Mouse (Mus musculus): ENCODE measurements around the gene Pbld2. TPM values are rescaled to one million over a fixed set of nuclear protein-coding genes. Genes with fewer than 3 reads are reported as not detected.

Pbld2 gene
- polyA plus RNA-seq, 1 experiment from 2014 or later: 0.42 TPM

- Histone ChIP-seq H3K27ac (no peak overlapping the region), H3K4me1 (replicated peaks) (peaks cover 10% of the 10 kb centered on the region; the same call in 1 of the 2 replicates), H3K9me3 (replicated peaks) (no peaks in the 10 kb centered on the region), H3K27me3 (peaks cover 47% of the 10 kb centered on the region), H3K4me3 (peak overlapping the region; percentile 57), H3K36me3 (no peaks in the 10 kb centered on the region), H3K4me2 (peak overlapping the region; percentile 96), H3K9ac (peak overlapping the region; percentile 54)
- ATAC-seq (replicated peaks; ENCODE audit: insufficient number of reproducible peaks, insufficient read depth, low FRiP score, low read depth): peak; percentile 64
- under 1% methylated on average over 62 of the region's 62 CpGs for WGBS
Measured at GRCm38 (mm10) chr10:63099941-63100562, 75.9 kb downstream of the Pbld2 start.

GRCm38 (mm10) chr10:63100657-63101056 is 76.5 kb downstream of the Pbld2 start:
- peaks cover 47% of the 10 kb centered on the region for H3K27me3 ChIP-seq
- ATAC-seq (replicated peaks; ENCODE audit: insufficient number of reproducible peaks, insufficient read depth, low FRiP score, low read depth): no peak
- H3K9ac ChIP-seq: peak overlapping the region; percentile 54
- H3K4me1 ChIP-seq (replicated peaks): peaks cover 10% of the 10 kb centered on the region; the same call in 1 of the 2 replicates
- H3K27ac ChIP-seq: no peak overlapping the region
- 23% methylated on average over 9 of the region's 9 CpGs for WGBS
- no peaks in the 10 kb centered on the region for H3K9me3 ChIP-seq (replicated peaks)
- peak overlapping the region; percentile 96 for H3K4me2 ChIP-seq
- no peaks in the 10 kb centered on the region for H3K36me3 ChIP-seq
- H3K4me3 ChIP-seq: peak overlapping the region; percentile 57

Other genes starting within 250 kb of the Pbld2 start
- gene Ccar1, start 232.0 kb upstream of the Pbld2 start, polyA plus RNA-seq (2015; fragmentation: Nextera tagmentation; extraction: Ambion mirVana): 75.9 and 84.1 TPM in 2 replicates
- gene Tet1, start 115.3 kb upstream of the Pbld2 start, polyA plus RNA-seq (2015; fragmentation: Nextera tagmentation; extraction: Ambion mirVana): 25.6 and 26.9 TPM in 2 replicates
- 12.0 and 13.1 TPM in 2 replicates for gene Slc25a16, start 103.7 kb upstream of the Pbld2 start, polyA plus RNA-seq (2015; fragmentation: Nextera tagmentation; extraction: Ambion mirVana)
- gene Dna2, start 77.3 kb upstream of the Pbld2 start, polyA plus RNA-seq (2015; fragmentation: Nextera tagmentation; extraction: Ambion mirVana): 10.1 and 13.4 TPM in 2 replicates
- 15.0 and 17.4 TPM in 2 replicates for gene Rufy2, start 44.1 kb upstream of the Pbld2 start, polyA plus RNA-seq (2015; fragmentation: Nextera tagmentation; extraction: Ambion mirVana)
- 58.1 and 64.8 TPM in 2 replicates for gene Hnrnph3, start 98 bp upstream of the Pbld2 start, polyA plus RNA-seq (2015; fragmentation: Nextera tagmentation; extraction: Ambion mirVana)
- 0.64 and 0.67 TPM in 2 replicates for gene Pbld1, start 35.8 kb downstream of the Pbld2 start, polyA plus RNA-seq (2015; fragmentation: Nextera tagmentation; extraction: Ambion mirVana)
- gene Atoh7, start 75.3 kb downstream of the Pbld2 start, polyA plus RNA-seq (2015; fragmentation: Nextera tagmentation; extraction: Ambion mirVana): not detected in 2 replicates
- gene Mypn, start 179.6 kb downstream of the Pbld2 start, polyA plus RNA-seq (2015; fragmentation: Nextera tagmentation; extraction: Ambion mirVana): 8.7 and 9.9 TPM in 2 replicates
- 30.3 and 31.1 TPM in 2 replicates for gene Herc4, start 219.5 kb downstream of the Pbld2 start, polyA plus RNA-seq (2015; fragmentation: Nextera tagmentation; extraction: Ambion mirVana)